Mouse (Mus musculus) Muller cell, postnatal 12 days (primary cell): ENCODE measurements at regions not wholly inside any gene's neighbourhood (a gene's known extent, or its start where the extent isn't known, plus 50 kb on each side); places are given as distances from the start of the nearest gene placed in this dataset.

Experiments
- DNase-seq: peaks from one replicate; pipeline ENCODE4 v3.0.0-alpha.2; 2015; ENCODE audit errors: inconsistent ontology term

- no peak for DNase-seq
Observed at GRCm38 (mm10) chr3:78574807-78575206, 711.5 kb downstream of the Rapgef2 start.

GRCm38 (mm10) chr3:78573299-78573698 lies 713.0 kb downstream of the Rapgef2 start:
- no peak for DNase-seq

- peak; percentile 68 for DNase-seq
Observed at GRCm38 (mm10) chr3:78564926-78565325, 721.4 kb downstream of the Rapgef2 start.
